Mouse (Mus musculus) intestine, embryonic 16.5 days (tissue): ENCODE results near the gene Ush2a. TPM values are rescaled to one million over a fixed set of nuclear protein-coding genes. Genes with fewer than 3 reads are reported as not detected.

ENCODE experiments used
- ATAC-seq: fragments of 200-750 bp; cut with Nextera tagmentation; 2 replicates; pipeline ENCODE4 v1.8.0; 2017; ENCODE audit warnings: moderate TSS enrichment, moderate library complexity
- H3K27ac ChIP-seq: fragments of 300-500 bp; sonication (generic); 2 replicates; pipeline ENCODE4 v1.5.1; 2014; ENCODE audit warnings: mild to moderate bottlenecking, low read length
- H3K27me3 ChIP-seq: fragments of 300-500 bp; sonication (generic); replicated peaks from 2 replicates; pipeline ENCODE4 v1.6.1; 2014; ENCODE audit warnings: low read length, control low read depth, mixed read lengths; ENCODE audit not compliant: control insufficient read depth, insufficient read depth
- H3K36me3 ChIP-seq: fragments of 300-500 bp; sonication (generic); 2 replicates; pipeline ENCODE4 v1.6.1; 2014; ENCODE audit warnings: low read length, control low read depth; ENCODE audit not compliant: control insufficient read depth, insufficient read depth
- H3K4me1 ChIP-seq: fragments of 300-500 bp; sonication (generic); 2 replicates; pipeline ENCODE4 v1.6.1; 2014; ENCODE audit warnings: low read length, control low read depth, mixed read lengths; ENCODE audit not compliant: control insufficient read depth, insufficient read depth
- H3K4me2 ChIP-seq: fragments of 300-500 bp; sonication (generic); 2 replicates; pipeline ENCODE4 v1.6.1; 2014; ENCODE audit warnings: low read depth, low read length, control low read depth
- H3K4me3 ChIP-seq: fragments of 300-500 bp; sonication (generic); 2 replicates; pipeline ENCODE4 v1.5.1; 2014; ENCODE audit warnings: mild to moderate bottlenecking, low read length
- H3K9ac ChIP-seq: fragments of 300-500 bp; sonication (generic); 2 replicates; pipeline ENCODE4 v1.6.1; 2014; ENCODE audit warnings: low read depth, low read length
- H3K9me3 ChIP-seq: fragments of 300-500 bp; sonication (generic); 2 replicates; pipeline ENCODE4 v1.6.1; 2016; ENCODE audit warnings: low read length, control low read depth; ENCODE audit not compliant: control insufficient read depth
- WGBS: fragments of 180-500 bp; shearing (Covaris S2); extraction: QIAGEN DNeasy Blood & Tissue Kit; methylation state at CpG from one replicate; pipeline ENCODE4 v1.1.7; 2014; 5-methylcytosine and 5-hydroxymethylcytosine counted together
- polyA plus RNA-seq: library from polyadenylated mRNA; unstranded; fragments of >200 nt; fragmentation: Nextera tagmentation; extraction: Ambion mirVana; gene quantifications from 2 replicates; pipeline ENCODE4 v1.2.1, GENCODE M21; 2015

The Ush2a gene
- 0.01 and 0.06 TPM in 2 replicates for polyA plus RNA-seq

DNA sequence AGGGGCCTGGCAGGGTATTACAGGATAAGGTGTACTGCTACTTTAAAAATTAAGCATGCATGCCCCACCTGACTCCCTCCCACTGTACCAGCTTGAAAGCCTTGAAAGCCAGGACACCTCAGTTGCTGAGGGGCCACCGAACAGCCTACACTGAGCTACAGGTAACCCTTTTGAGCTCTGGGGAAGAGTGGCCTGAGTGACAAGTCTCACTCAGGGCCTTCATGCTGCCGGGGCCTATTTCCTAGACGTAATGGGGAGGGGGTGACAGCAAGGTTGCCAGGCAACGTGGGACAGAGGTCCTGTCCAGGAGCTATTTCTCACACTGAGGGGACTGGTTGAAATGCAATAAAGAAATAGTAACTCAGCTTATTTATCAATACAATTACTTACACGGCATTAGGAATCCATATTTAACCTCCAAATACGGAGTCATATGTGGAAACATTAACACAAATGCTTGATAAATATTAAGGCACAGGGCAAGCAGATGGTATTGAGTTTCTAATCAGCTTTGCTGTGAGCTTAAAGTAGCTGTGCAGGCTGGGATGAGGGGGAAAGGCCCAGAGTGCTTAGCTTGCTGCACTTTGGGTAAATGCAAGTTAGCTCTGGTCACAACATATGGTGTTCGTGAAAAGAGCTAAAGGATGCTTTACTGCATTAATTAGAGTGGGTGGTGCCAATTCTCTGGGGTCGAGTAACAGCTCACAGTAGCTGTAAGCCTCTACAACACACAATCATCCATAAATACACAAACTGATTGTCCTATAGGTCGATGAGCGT lies at the start of gene Ush2a:
Gene Ush2a, plus strand, starts transcription at position 121 of the 780 bp plus-strand sequence.
- ATAC-seq: no peak
- Histone ChIP-seq H3K27ac (no peak within 1 kb of the TSS), H3K4me2 (no peak within 1 kb of the TSS), H3K36me3 (no peaks in the 10 kb centered on the region), H3K27me3 (no peaks in the 10 kb centered on the region), H3K4me3 (no peak within 1 kb of the TSS), H3K4me1 (no peaks in the 10 kb centered on the region), H3K9me3 (no peaks in the 10 kb centered on the region), H3K9ac (no peak within 1 kb of the TSS)
- 62% methylated on average over 10 of the region's 10 CpGs for WGBS

DNA sequence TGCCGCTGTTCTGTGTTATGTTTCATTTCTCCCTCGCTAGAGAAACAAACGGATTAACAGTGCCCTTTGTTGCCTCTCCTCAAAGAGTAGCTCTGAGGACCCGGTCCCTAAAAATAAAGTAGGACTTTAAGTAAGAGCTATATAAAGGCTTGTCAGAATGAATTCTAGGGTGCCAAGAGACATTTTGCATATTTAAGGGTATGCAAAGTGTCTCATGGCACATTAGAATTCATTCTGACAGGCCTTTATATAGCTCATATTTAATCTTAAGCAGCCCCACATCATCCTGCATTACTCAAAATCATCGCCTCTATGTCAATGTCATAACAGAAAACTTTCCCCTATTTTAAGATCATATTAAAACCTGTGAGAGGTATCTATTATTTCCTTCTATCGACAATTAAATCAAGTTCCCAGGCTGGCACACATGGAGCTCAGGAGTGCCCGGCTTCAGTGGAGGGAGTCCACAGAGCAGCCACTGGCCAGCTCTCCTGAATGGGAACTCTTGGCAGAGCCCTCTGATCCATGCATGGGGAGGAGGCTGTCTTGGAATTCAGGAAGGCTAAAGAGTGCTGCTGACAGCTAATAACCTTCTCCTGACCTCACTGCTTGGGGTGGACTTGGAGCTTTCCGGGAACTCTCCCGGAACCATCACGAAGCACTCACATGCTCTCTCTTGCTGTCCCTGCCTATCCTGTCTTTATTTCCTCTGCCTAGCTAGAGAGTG lies 46.8 kb upstream of the Ush2a start:
- Histone ChIP-seq H3K4me2 (no peak overlapping the region), H3K27me3 (no peaks in the 10 kb centered on the region), H3K36me3 (no peaks in the 10 kb centered on the region), H3K9me3 (no peaks in the 10 kb centered on the region), H3K4me1 (no peaks in the 10 kb centered on the region), H3K4me3 (no peak overlapping the region), H3K9ac (no peak overlapping the region), H3K27ac (no peak overlapping the region)
- no peak for ATAC-seq
- WGBS: 62% methylated on average over 10 of the region's 10 CpGs

DNA sequence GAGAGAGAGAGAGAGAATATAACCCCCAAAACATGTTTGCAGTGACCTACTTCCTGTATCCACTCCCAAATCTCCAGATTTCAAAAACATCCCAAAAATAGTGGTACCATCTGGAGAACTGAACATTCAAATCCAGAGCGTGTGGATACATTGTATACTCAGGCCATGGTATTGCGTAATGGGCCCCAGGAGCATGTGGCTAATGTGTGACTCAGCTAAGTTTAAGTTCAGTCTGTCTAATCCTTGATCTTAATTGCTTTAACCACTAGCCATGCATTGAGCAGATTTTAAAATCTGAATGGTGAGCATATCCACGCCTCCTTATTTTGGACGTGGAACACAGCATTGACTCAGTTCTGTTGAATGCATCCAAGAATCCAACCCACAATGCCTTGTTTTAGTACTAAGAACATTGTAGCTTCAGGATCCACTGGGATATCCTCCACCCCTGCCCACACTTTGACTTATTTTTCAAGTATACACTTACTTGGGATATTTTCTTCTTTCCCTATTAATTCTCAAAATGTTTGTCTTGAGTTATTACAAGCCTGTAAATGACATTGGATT lies 40.5 kb upstream of the Ush2a start:
- 75% methylated on average over 4 of the region's 4 CpGs for WGBS

DNA sequence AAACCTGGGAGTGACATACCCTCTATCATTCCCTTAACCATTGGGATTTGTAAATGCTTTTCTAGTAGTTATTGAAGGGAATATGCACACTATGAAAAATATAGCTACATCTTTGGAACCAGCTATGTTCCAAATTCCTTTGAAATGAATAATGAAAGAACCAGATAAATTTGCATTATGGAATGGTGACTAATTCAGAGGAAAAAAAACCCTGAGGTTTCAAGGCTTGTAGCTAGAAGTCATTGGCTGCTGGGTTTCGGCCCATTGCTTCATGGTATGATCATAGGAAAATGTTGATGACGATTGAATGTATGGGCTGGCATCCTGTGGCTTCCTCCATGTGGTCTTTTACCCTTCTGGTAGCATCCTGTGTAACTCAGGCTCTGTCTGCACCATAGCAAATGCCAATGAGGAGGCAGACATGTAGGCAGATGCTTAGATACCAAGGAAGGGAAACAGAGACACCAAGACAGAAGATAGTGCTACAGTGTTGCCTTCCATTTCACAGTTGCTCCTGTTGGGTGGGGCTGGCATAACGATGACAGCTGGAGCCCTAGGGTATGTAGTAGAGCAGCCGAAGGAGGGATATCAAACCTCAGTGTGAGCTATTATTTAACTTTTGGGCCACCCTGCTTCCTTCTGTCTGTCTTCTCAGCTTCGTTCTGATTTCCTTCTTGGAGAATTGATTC lies 28.6 kb upstream of the Ush2a start:
- no peak overlapping the region for H3K4me2 ChIP-seq
- WGBS: 79% methylated on average over 5 of the region's 5 CpGs
- no peak overlapping the region for H3K4me3 ChIP-seq
- H3K36me3 ChIP-seq: no peaks in the 10 kb centered on the region
- no peak for ATAC-seq
- no peak overlapping the region for H3K27ac ChIP-seq
- H3K9me3 ChIP-seq: no peaks in the 10 kb centered on the region
- H3K9ac ChIP-seq: no peak overlapping the region
- H3K4me1 ChIP-seq: no peaks in the 10 kb centered on the region
- H3K27me3 ChIP-seq: no peaks in the 10 kb centered on the region

More for the DNA sequence above, 40.5 kb upstream of the Ush2a start:
- H3K36me3 ChIP-seq: no peaks in the 10 kb centered on the region
- H3K4me3 ChIP-seq: no peak overlapping the region
- no peaks in the 10 kb centered on the region for H3K9me3 ChIP-seq
- H3K9ac ChIP-seq: no peak overlapping the region
- no peak for ATAC-seq
- H3K27me3 ChIP-seq: no peaks in the 10 kb centered on the region
- H3K27ac ChIP-seq: no peak overlapping the region
- H3K4me1 ChIP-seq: no peaks in the 10 kb centered on the region
- H3K4me2 ChIP-seq: no peak overlapping the region

DNA sequence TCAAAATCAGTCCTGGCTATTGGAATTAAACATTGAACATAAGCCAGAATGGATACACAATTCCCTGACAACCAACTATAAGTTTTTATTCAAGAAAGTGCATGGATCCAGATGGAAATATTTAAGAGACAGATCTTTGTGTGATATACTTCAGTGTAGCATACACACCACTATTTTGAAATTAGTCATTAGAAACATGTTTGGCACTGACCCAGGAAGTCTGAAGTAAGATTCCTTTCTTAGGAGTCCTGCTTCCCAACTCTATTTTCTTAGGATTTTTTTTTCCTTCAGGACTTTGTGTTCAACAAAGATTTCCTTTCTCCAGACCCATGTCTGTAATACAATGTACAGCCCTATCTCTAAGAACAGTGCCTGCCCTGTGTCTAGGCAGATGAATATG lies 23.2 kb upstream of the Ush2a start:
- no peak overlapping the region for H3K9ac ChIP-seq
- H3K27ac ChIP-seq: no peak overlapping the region
- no peaks in the 10 kb centered on the region for H3K4me1 ChIP-seq
- H3K4me3 ChIP-seq: no peak overlapping the region
- ATAC-seq: no peak
- no peaks in the 10 kb centered on the region for H3K9me3 ChIP-seq
- no peaks in the 10 kb centered on the region for H3K27me3 ChIP-seq
- H3K36me3 ChIP-seq: no peaks in the 10 kb centered on the region
- H3K4me2 ChIP-seq: no peak overlapping the region

DNA sequence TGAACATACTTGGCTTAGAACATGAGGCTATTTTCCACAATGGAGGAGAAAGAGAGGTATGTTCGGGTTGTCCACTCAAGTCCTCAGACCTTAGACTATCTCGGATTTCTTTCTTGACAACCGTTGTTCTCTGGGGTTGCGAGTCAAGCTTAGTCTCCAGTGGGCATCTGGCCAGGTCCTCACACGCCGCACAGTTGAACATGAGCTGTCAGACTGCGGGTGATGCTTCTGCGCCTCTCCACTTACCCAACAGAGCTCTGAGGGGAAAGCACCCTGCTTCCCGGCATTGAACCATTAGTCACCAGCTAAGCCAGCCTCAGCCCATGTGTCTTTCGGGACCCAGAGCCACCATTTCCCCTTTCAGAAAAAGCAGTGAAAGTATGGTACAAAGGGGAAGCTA lies 20.1 kb upstream of the Ush2a start:
- H3K9ac ChIP-seq: no peak overlapping the region
- no peak overlapping the region for H3K27ac ChIP-seq
- H3K4me1 ChIP-seq: no peaks in the 10 kb centered on the region
- ATAC-seq: no peak
- no peaks in the 10 kb centered on the region for H3K9me3 ChIP-seq
- no peaks in the 10 kb centered on the region for H3K27me3 ChIP-seq
- H3K4me3 ChIP-seq: no peak overlapping the region
- WGBS: 88% methylated on average over 10 of the region's 10 CpGs
- H3K36me3 ChIP-seq: no peaks in the 10 kb centered on the region
- no peak overlapping the region for H3K4me2 ChIP-seq

DNA sequence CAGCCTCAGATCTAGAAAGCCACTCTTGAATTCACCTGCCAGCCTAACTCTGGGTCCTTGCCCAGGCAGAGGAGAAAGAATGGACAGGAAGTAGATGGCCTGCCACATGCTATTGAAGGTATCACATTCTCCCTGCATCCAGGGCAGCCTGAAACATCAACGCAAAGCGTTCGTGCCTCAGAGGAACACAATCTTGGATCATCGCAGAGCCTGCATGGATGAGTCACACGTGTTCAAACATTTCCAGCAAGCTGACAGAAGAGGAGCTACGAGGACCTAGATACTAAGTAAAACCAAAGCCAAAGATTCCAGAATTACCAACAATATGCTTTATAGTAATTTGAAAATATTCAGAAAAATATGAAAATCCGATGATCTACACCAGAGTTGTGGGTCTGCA lies 4.3 kb upstream of the Ush2a start:
- H3K4me3 ChIP-seq: no peak overlapping the region
- H3K27me3 ChIP-seq: no peaks in the 10 kb centered on the region
- H3K36me3 ChIP-seq: no peaks in the 10 kb centered on the region
- H3K4me2 ChIP-seq: no peak overlapping the region
- no peaks in the 10 kb centered on the region for H3K9me3 ChIP-seq
- no peak overlapping the region for H3K27ac ChIP-seq
- WGBS: 81% methylated on average over 7 of the region's 7 CpGs
- H3K9ac ChIP-seq: no peak overlapping the region
- ATAC-seq: no peak
- no peaks in the 10 kb centered on the region for H3K4me1 ChIP-seq

DNA sequence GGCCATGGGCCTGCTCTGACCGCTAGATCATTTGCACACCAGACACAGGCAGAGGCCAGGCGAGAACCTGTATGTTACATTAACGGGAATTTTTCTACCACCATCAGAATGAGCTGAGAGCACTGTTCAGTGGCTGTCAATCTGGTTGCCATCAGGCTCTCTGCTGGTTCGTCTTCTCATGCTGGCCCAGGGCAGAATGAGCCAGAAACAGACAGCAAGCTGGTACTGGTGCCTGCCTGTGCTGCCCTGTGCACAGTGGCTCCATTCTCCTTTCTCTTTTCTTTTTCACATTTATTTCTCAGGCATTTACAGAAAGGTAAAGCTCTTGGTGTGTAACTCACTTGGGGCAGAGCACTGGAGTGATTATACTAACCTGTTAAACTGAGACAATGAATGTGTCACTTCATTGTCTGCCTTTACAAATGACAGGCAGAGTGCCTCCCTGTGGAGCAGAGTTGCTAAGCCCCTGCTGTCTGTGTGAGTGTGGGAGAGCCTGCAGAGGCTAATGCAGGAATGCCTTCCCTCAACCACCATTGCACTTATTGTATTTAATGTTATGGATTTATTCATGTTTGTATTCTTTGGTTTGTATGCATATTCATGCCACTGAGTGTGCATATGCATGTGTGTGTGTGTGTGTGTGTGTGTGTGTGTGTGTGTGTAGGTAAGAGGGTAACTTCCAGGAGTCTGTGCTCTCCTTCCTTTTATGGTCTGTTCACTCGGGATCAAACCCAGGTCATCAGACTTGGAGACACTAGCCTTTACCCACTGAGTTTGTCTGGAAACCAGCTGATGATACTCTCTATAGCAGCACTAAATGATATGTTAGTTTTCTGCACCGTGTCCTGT lies 1.3 kb upstream of the Ush2a start:
- no peak overlapping the region for H3K9ac ChIP-seq
- H3K4me3 ChIP-seq: no peak overlapping the region
- 71% methylated on average over 6 of the region's 6 CpGs for WGBS
- H3K4me1 ChIP-seq: no peaks in the 10 kb centered on the region
- H3K27ac ChIP-seq: no peak overlapping the region
- H3K9me3 ChIP-seq: no peaks in the 10 kb centered on the region
- H3K4me2 ChIP-seq: no peak overlapping the region
- H3K27me3 ChIP-seq: no peaks in the 10 kb centered on the region
- H3K36me3 ChIP-seq: no peaks in the 10 kb centered on the region
- no peak for ATAC-seq
